Mouse (Mus musculus) hindlimb bud, embryonic 11.5 days (tissue): ENCODE results near the gene Gjd2.
A peak's percentile ranks its signal among the peaks of the same experiment; 100 is the strongest.

ENCODE experiments used
- DNase-seq: peaks from one replicate; pipeline ENCODE4 v3.0.0-alpha.2; 2012; ENCODE audit warnings: low read depth, low spot score; ENCODE audit errors: extremely low spot score

Gene Gjd2

GRCm38 (mm10) chr2:114013846-114014245 is 427 bp upstream of the Gjd2 start:
- DNase-seq = no peak

- DNase-seq = no peak
Measured at GRCm38 (mm10) chr2:114012749-114013211, 639 bp downstream of the Gjd2 start.

GRCm38 (mm10) chr2:114011838-114012237 is 1.6 kb downstream of the Gjd2 start:
- DNase-seq = peak; percentile 79

- no peak for DNase-seq
Measured at GRCm38 (mm10) chr2:114008321-114008720, 5.1 kb downstream of the Gjd2 start.

- no peak for DNase-seq
Measured at GRCm38 (mm10) chr2:113997484-113997883, 15.9 kb downstream of the Gjd2 start.

GRCm38 (mm10) chr2:113996930-113997329 is 16.5 kb downstream of the Gjd2 start:
- DNase-seq = no peak

GRCm38 (mm10) chr2:113984890-113985289 is 28.5 kb downstream of the Gjd2 start:
- DNase-seq = no peak

- DNase-seq = no peak
Measured at GRCm38 (mm10) chr2:113980664-113981063, 32.8 kb downstream of the Gjd2 start.

GRCm38 (mm10) chr2:113978151-113978771 is 35.2 kb downstream of the Gjd2 start:
- DNase-seq = no peak

GRCm38 (mm10) chr2:113973950-113974349 is 39.5 kb downstream of the Gjd2 start:
- DNase-seq = no peak

GRCm38 (mm10) chr2:113966421-113966820 is 47.0 kb downstream of the Gjd2 start:
- DNase-seq = no peak
